Mouse (Mus musculus) natural killer cell, adult 2 months (primary cell): ENCODE results near the gene Tm9sf4.

Experiments used
- DNase-seq, 2 experiments: peaks; one replicate each; pipeline ENCODE4 v3.0.0; 2022; ENCODE audit warnings: low spot score in 2 of 2

Gene Tm9sf4

DNA sequence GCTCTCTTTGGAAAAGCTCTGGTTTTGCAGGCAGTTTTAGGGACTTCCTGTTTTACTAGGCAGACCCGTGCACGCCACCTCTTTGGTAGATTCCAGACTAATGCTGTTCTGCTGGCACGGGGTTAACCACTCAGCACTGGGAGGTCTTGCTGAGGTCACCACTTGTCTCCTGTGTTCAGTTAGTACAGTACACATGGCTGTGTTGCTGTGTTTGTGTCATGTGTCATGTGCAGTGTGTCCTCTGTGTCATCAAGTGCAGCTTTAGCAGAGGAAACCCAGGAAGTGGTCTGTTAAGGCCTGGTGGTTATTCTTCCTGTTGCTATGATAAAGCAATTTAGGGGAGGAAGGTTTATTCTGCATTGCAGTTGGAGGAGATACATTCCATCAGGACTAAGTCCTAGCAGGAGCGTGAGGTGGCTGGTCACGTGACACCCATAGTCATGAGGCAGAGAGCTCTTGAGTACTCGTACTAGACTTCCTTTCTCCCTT is 53.7 kb downstream of the Tm9sf4 start:
- peak; percentile 71 to 75 for DNase-seq

DNA sequence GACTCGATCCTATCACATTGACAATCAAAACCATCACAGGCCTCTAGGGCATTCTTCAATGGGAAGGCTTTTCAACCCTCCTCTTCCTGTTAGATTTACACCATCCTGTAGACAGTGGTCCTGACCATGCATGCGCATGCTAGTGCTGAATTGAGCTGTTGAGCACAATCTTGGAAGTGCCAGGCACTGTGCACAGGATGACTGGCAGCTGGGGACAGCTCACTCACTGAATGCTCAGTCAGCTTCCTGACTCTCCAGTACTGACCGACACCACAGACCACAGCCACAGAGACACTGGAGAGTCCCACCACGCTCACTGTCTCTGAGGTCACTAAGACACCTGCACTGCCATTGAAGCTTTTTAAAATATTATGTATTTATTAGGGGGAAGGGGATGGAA is 54.3 kb downstream of the Tm9sf4 start:
- DNase-seq = peak; percentile 42 to 67

DNA sequence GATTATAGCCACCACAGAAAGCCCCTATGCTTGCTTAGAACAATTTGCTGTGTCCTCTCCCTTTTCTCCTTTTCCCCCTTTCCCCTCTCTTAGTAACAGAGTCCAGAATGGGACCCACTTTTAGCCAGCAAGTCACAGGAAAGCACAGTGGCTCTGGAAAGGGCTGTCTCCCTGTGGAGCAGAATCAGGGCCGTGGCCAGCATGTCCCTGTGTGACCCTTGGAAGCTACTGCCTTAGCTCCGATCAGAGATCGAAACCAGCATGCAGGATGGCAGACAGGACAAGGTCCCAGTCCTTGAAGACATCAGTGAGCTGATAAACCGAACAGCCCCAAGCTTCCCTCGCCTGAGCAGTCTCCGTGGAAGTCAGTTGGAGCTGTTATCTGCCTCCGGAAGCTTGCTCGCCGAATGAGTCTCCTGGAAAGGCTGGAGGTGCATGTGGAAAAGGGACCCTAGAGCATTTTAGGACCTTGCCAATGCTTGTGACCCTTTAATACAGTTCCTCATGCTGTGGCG is 56.8 kb downstream of the Tm9sf4 start:
- no peak for DNase-seq

DNA sequence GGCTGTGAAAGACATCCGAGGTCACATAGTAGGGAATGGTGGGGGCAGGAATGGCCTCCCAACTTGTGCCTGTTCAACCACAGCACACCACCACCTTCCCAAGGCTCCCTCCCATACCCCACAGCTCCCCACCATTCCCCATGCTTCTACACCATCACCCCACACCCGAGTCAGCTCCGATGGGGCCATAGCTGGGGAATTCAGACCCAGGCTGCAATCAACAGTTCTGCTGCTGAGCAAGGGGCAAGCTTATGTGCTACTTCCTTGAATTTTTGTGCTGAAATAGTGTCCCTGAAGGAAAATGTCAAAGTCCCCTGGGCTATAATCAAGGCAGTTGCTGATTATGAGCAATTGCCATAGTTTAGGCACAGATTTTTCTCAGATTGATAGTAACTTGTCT is 57.4 kb downstream of the Tm9sf4 start:
- no peak for DNase-seq

- DNase-seq = no peak
These were observed 60.5 kb downstream of the Tm9sf4 start for GRCm38 (mm10) chr2:153221620-153222019.

GRCm38 (mm10) chr2:153222130-153222529 is 61.0 kb downstream of the Tm9sf4 start:
- no peak for DNase-seq

DNA sequence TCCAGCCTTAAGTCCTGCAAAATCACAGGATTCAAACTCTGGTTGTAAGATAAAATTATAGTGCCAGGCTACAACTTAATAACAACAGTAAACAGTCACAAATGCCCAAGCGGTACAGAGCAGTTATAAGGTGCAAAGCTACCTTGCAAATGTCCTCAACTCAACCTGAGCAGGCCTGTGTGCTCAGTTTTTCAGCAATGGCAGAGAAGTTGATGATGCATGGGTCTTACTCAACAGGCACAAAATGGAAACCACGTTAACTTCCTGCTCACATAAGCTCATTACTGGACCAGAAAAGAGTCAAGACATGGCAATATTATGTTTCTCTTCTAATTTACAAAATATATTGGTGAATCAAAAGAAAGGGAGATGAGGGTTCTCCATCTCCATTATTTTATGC is 61.5 kb downstream of the Tm9sf4 start:
- no peak for DNase-seq

DNA sequence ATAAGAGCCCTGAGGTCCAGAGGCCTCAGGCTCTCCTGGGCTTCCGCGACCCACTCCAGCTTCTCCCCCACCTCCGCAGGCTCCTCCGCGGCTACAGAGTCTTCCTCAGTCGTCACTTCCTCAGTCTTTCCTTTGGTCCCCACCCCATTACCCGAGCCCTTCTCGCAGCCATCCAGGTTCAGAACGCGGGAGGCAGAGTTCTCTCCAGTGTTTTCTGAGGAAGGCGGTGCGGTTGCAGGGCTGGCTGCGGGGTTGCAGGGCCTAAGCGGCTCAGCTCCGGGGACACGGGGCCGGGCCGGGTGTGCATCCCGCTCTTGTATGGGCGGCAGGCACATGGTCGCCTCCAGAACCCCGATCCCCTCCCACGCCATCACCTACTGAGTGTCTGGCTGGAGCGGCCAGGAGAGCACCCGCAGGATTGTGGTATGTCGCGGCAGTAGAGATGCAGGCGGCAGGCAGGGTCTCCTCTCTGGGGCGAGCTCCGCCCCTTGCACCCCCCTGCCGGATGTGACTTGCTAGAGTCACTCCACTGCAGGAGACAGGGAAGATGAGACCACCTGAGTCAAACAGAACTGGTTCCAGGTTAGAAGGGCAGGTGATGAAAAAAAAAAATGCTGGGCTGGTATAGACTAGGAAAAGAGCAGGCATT is 64.0 kb downstream of the Tm9sf4 start, which contains the start of gene Tspyl3:
TSS of gene Tspyl3 (minus strand) at position 496 of the 649 bp plus-strand sequence.
- DNase-seq = peak; percentile 29 to 37

- DNase-seq = no peak
These were observed 64.5 kb downstream of the Tm9sf4 start for GRCm38 (mm10) chr2:153225595-153225953.

- DNase-seq = no peak
These were observed 66.9 kb downstream of the Tm9sf4 start for GRCm38 (mm10) chr2:153227959-153228358.

DNA sequence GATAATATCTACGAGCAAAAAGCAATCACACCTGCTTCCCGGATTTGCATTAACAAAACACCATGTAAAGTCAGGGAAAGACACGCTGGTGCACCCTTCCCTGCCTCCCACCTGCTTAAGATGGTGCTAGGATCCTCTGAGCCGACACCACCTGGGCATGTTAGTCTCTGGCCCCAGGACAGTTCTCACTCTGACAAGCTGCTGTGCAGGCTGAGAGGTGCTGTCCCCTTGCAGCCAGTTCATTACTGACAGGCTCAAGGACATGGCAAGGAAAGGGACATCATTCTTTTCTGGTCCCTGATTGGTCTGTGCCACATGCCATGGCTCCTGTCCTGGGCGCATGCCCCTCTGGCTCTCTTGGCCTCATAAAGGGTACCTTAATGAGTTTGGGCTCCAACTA is 67.4 kb downstream of the Tm9sf4 start:
- no peak for DNase-seq

GRCm38 (mm10) chr2:153237193-153237592 is 76.1 kb downstream of the Tm9sf4 start:
- DNase-seq = no peak

GRCm38 (mm10) chr2:153237891-153238290 is 76.8 kb downstream of the Tm9sf4 start:
- DNase-seq = no peak

GRCm38 (mm10) chr2:153238406-153238805 is 77.3 kb downstream of the Tm9sf4 start:
- DNase-seq = no peak

DNA sequence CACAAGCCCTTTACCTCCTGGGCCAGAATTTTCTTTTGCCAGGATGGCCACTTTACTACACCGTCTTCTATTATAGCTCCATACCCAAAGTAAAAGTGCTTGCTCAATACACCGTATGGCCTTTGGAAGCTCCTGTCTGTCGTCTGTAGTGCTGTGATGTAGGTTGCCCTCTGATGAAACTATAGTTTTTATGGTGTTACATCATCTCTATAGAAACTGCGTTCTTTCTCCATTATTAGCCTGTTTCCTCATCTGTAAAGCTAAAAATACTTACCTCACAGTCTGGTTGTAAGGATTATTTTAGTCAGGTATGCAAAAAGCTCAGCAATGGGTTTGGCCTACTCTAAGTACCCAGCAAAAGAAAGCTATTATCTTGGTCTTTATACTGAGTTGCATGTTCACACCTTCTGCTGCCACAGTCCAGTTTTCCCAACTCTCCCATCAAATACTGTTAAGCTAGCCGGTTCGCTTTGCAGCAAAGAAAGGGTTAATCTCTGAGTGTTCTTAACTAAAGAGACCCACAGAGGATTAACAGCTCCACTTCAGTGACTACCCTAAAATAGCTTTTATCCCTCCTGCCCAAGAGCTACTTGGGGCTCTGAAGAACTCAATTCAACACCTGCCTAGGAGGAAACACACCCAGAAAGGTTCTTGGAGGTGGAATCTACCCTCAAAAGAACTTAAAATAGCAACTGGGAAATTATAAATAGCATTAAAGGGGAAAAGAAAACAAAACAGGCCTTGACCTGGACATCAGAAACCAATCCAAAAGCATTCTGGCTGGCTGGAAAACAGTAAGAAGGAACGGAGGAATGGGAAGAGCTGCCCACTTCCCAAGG is 78.1 kb downstream of the Tm9sf4 start:
- DNase-seq = no peak

GRCm38 (mm10) chr2:153239860-153240480 is 78.9 kb downstream of the Tm9sf4 start:
- DNase-seq = no peak

DNA sequence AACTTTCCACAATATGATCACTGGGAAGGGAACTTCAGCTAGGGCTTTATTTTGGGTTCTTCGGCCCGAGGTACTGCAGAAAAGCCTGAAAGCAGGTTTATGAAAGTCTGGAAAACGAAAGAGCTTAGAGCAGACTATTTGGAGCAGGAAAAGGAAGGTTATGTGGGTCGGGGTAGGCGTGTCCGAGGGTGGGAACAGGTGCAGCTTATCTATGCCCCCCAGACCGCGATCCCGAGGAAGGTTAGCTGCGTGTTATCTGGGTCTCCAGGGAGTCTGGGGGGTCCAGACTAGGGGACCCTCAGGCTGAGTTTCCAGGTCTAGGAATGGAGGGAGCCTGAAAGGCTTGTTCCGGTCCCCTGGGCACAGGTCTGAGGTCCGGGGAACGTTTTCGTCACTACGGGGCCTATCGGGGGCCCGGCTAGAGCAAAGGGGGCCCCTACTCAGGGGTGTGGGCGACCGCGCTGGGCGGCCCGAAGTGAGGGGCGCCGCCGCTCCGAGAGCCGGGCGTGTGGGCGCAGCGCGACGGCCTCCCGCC is 79.7 kb downstream of the Tm9sf4 start:
- no peak for DNase-seq

GRCm38 (mm10) chr2:153241250-153242014 is 80.3 kb downstream of the Tm9sf4 start, which contains the start of the genes Plagl2 and Pofut1:
Gene Plagl2, minus strand, starts transcription at chr2:153241426.
Gene Pofut1, plus strand, starts transcription at chr2:153241533.
- peak; percentile 78 to 85 for DNase-seq

GRCm38 (mm10) chr2:153242156-153242555 is 81.1 kb downstream of the Tm9sf4 start:
- DNase-seq = no peak

DNA sequence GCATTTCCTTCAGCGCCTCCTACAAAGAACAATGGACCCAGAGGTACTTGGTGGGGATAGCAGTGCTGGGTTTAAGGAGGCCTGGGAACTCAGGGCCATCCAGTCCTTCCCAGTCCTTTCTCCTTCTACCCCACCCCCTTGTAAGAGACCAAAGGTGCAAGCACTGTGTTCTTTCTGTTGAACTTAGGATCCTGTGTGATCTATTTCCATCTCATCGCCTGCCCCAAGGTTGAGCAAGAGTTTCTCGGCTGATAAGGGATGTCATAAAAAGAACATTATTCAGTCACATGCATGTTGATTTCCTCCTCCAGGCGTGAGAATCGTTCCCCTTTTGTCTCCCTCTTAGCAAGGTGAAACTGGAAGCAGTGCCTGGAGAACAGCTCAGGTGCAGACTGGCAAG is 88.6 kb downstream of the Tm9sf4 start:
- DNase-seq = no peak

DNA sequence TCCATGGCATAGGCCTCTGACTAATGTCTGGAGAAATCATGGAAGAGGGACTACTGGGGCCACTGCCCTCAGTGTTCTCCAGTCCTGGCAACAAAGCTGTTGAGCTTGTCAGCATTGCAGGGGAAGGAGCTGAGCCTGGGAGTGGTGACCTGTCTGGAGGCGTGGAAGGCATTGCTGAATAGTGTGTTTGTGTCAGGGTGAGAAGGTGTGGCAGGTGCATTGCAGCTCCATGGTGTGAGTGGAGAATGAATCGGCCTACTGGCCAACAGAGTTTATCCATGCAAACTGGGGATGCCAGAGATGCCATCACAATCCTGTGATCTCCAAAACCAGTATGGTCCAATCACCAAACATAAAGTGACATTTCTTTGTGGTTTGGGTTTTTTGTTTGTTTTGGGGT is 95.5 kb downstream of the Tm9sf4 start:
- DNase-seq = no peak
